Mouse (Mus musculus) CH12.LX (cell line): ENCODE measurements around the gene U2af1l4.

Experiments
- BHLHE40 ChIP-seq: IDR thresholded peaks from 2 replicates; pipeline ENCODE4 v1.6.1; 2011; ENCODE audit warnings: mild to moderate bottlenecking, low read depth, low read length, improper control_type of control experiment
- CHD1 ChIP-seq: IDR thresholded peaks from 2 replicates; pipeline ENCODE4 v1.6.1; 2012; ENCODE audit warnings: low read depth, low read length, improper control_type of control experiment, inconsistent platforms
- CTCF ChIP-seq, 2 experiments: IDR thresholded peaks in 1 of 2; conservative IDR thresholded peaks in 1 of 2; 2 replicates each; pipeline ENCODE4 v1.5.1; 2011 to 2012; ENCODE audit warnings: low read depth in 2 of 2, low read length in 2 of 2, improper control_type of control experiment in 1 of 2, inconsistent platforms in 1 of 2, mild to moderate bottlenecking in 1 of 2, moderate library complexity in 1 of 2
- EP300 ChIP-seq: IDR thresholded peaks from 2 replicates; pipeline ENCODE4 v1.6.1; 2011; ENCODE audit warnings: low read length, improper control_type of control experiment
- MAX ChIP-seq: IDR thresholded peaks from 2 replicates; pipeline ENCODE4 v1.6.1; 2011; ENCODE audit warnings: low read length, improper control_type of control experiment
- POLR2A ChIP-seq: IDR thresholded peaks from 2 replicates; pipeline ENCODE4 v1.6.1; 2011; ENCODE audit warnings: low read depth, mild to moderate bottlenecking, improper control_type of control experiment, low read length
- ZC3H11A ChIP-seq: IDR thresholded peaks from 2 replicates; pipeline ENCODE4 v1.6.1; 2012; ENCODE audit warnings: low read depth, mild to moderate bottlenecking, inconsistent platforms, low read length, improper control_type of control experiment

- no peak for TF ChIP-seq CTCF (conservative IDR thresholded peaks at IDR 0.05 in 1 of 2, IDR thresholded peaks at IDR 0.05 in 1 of 2; ENCODE audit: low read depth in 2 of 2, low read length in 2 of 2)
- no peak for TF ChIP-seq CHD1
- peak; percentile 60 for TF ChIP-seq POLR2A
- TF ChIP-seq EP300, result no peak
- TF ChIP-seq MAX, result peak; percentile 93
- TF ChIP-seq ZC3H11A, result no peak
- TF ChIP-seq BHLHE40, result peak; percentile 77; the same call in 1 of the 2 replicates
Measured at GRCm38 (mm10) chr7:30563117-30563905, at the start of gene U2af1l4, which contains the start of the genes Gm49396 and Psenen.
